Mouse (Mus musculus) heart, postnatal 36 days (tissue): ENCODE measurements around the gene Cbx5. TPM values are rescaled to one million over a fixed set of nuclear protein-coding genes. Genes with fewer than 3 reads are reported as not detected.

Experiments
- DNase-seq, 2 experiments: peaks; one replicate each; pipeline ENCODE4 v3.0.0; 2021 to 2022
- intact Hi-C: fragments of 180-260 bp; cut with DNase I; formaldehyde crosslinking; loops from one replicate; pipeline ENCODE4 v1.15.1; 2025
- total RNA-seq, 2 experiments: library from RNA; stranded (reverse); gene quantifications; 2 replicates each; pipeline ENCODE4 v1.2.3; 2021

Cbx5 gene
- total RNA-seq, 2 experiments from 2014 or later = 54.2 to 58.7 TPM

DNA sequence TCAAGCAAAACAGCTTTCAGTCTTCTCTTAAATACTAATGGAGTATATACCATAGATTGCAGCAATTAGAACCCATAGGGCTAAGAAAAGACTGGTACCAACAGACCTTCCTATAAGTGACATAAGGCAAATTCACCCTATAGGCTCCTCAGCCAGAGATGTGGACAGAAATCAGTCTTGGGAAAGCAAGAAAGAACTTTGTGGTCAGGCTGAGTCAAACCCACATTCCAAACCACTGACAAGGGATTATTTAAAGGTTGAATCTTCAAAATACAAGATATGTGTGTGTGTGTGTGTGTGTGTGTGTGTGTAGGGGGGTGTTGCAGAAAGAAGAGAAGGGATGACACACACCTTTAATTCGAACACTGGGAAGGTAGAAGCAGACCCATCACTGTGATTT lies 18.2 kb downstream of the Cbx5 start:
- DNase-seq = no peak
- intact Hi-C loops = no loop called here

DNA sequence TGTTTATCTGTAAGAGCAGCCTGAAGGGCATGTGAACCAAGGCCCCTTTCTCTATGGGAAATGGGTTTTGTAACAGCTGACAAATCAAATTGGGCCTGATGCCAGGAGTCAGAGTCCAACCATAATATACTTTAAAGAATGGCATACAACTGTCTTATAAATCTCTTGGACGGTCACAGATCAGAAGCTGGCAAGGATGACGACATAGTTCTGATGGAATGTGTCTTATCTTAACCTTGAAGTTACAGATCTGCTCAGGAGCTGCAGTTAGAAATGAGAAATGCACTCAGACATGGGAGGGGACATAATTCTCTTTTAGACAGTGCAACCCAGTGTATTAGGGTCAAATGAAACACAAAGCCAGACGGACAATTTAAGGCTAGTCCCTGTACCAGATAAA lies 18.8 kb downstream of the Cbx5 start:
- DNase-seq = no peak
- intact Hi-C loops = no loop called here

DNA sequence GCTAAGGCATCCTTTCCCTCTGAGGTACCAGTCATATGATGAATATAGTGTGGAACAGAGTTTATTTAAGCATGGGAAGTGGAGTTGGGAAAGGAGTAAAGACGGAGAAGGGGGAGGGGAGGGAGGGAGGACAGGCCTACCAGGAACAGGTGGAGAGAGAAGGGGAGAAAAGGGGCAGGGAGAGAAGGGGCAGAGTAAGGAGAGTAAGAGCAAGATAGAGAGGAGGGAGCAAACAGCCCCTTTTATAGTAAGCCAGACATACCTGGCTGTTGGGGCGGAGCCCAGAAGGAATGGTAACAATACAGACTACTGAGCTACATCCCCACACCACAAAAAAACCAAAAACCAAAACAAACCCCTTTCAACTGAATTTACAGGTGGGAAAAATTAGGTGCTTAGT lies 23.6 kb downstream of the Cbx5 start:
- no peak for DNase-seq
- intact Hi-C loops = no loop called here

DNA sequence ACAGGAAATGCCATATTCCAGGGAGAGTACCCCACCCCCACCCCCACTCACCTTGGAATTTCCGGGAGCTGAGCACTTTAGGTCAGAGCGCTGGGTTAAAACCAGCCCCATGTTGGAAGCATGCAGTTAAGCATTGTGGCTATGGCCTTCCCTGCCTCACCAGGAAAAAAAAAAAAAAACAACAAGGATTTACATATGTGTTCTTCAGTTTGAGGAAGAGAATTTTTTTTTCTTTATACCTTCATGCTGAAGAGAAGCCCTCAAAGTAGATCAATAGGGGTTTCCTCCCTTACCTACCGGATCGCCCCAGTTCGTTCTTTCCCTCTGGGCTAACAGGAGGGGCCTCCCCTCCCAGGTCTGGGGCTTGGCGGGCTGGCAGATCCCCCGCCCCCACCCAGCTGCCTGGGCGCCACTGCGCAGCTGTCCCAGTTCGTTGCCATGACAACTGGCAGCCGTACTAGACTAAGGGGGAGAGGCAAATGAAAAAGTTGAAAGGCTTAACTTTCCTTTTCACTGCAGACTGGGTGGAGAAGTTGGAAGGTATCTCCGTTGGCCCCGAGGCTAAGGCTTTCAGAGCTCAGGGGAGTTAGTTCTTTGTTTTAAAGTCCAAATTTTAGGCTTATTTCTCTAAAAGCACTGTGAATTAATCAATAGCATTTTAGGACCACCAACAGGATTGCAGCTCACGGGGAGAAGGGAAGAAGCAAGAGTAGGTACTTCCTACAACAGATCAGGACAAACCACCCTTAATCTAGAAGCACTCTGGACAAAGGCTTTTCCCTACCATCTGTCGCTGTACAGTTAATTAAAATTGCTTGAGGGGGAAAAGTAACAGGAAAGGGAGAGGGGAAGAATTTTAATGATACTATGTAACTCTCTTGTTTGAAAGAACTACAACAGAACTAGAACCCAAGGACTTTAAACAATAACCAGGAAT lies 24.4 kb downstream of the Cbx5 start:
- intact Hi-C loops = loop anchor here (2.0 kb wide), 1 partner anchor 24 kb away; the partner anchor contains the start of gene Cbx5
- DNase-seq = peak; percentile 80 to 84

DNA sequence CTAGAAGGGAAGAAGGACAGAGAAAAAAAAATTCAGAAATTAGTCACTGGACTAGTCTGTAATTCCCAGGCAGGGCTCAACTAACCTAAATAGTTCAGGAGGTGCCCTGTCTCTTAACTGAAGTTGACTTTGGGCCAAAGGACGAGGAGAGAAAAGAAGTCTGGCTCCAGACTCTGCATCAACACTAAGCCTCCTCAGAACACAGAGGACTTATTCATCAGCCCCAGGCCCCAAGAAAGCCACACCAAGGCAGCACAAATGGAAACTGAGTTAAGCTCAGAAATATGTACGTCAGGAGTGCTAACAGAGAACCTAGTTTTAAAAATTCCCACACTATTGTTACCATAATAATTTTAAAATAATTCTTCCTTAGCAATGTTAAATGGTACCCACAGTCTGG lies 25.5 kb downstream of the Cbx5 start:
- DNase-seq = no peak
- intact Hi-C loops = loop anchor here (2.0 kb wide), 1 partner anchor 25 kb away; the partner anchor contains the start of gene Cbx5

DNA sequence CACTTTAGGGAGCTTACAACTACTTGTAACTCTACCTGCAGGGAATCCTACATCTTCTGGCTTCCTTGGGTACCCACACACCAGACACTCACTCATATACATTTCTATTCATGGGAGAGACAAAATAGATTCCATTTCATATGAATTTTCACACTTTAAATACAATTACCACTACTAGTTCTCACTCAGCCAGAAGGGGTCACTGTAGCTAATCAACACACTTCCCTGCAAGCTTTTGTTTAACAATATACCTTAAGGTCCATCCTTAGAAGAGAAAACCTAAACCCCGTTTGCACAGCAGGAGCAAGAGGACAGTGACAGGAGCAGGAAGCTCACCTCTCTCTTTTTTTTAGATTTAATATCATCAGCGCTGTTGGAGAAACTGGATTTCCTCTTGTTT lies 34.5 kb downstream of the Cbx5 start:
- intact Hi-C loops = loop anchor here (5.0 kb wide), 1 partner anchor 102 kb away; no protein-coding TSS in a partner anchor
- DNase-seq = no peak

DNA sequence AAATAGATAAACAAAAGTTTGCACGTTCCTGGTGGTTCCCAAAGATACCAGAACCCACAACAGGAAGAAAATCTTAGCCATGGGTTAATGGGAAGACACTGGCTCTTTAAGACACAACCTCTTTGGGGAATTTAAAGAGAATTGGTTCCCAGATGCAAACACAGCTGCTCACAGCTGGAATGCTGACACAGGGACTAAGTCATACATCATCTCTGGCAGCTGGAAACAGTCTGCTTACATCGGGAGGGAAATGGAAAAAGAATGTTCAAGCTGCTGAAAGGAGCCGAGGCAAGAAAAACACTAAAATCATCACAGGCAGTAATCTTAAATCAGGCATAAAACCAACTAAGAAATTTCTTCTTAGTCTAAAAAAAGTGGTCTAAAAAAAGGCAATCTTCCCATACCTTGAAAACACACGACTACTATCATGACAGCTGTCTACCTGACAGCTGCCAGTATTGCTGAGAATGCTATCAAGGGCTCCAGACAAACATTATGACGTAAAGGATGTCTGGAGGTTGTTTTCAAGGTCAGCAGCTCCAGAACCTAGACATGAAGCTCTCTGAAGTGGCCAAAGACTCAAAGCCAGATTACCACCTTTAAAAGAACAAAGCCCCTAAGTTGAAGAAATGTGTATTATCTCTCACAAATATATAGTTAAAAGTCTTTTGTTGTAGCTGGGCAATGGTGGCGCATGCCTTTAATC lies 37.4 kb downstream of the Cbx5 start:
- intact Hi-C loops = no loop called here
- peak; percentile 47 to 57 for DNase-seq

DNA sequence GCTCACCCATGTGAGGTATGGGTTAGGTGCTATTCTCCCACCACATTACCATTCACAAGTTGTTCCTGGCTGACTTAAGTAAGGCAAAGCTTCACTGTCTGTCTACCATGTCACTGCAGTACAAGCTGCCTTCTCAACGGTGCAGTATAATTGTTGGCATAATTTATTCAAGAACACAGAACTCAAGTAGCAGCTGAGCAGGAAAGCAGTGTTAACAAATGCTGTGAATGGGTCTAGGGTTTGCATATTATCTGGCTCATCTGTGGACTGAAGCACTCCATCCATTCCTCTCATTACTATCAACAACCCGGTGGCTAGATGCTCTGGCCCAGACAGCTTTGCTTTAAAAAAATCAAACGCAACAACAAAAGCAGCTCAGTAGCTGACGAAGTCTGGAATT lies 41.8 kb downstream of the Cbx5 start:
- no peak for DNase-seq
- intact Hi-C loops = no loop called here

DNA sequence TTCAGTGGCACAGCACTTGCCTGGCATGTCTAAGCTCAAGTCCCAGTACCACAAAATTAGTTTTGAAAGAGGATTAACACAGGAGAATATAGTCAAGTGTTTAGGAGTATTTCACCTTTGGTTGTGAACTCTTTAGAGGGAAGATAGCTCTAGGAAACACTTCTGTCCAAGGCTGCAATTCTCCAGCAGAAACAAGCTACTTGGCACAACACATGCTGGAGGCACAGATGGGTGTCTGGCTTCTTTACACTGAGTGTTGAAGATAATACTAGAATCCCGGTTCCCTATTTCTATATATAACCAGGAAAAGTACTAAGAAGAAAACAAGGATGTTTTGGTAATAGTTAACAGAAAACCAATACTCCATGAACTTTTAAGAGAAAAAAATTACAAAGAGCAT lies 42.8 kb downstream of the Cbx5 start:
- DNase-seq = no peak
- intact Hi-C loops = no loop called here

DNA sequence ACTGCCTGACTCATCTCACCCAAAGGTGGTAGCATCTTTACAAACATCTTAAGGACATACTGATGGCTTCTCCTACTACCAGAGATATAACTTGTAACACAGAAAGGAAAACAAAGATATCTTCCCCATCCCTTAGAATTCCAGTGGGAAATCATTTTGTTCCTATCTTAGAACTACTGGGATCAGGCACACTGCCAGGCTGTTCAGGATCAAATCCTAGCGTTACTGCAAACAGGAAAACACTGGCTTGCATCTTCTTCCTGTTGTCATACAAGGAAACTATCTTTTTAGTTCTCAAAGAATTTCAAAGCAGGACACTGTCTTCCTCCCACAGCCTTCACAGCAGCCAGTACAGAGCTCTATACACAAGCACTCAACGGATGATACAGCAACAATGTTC lies 46.0 kb downstream of the Cbx5 start:
- intact Hi-C loops = no loop called here
- no peak for DNase-seq

DNA sequence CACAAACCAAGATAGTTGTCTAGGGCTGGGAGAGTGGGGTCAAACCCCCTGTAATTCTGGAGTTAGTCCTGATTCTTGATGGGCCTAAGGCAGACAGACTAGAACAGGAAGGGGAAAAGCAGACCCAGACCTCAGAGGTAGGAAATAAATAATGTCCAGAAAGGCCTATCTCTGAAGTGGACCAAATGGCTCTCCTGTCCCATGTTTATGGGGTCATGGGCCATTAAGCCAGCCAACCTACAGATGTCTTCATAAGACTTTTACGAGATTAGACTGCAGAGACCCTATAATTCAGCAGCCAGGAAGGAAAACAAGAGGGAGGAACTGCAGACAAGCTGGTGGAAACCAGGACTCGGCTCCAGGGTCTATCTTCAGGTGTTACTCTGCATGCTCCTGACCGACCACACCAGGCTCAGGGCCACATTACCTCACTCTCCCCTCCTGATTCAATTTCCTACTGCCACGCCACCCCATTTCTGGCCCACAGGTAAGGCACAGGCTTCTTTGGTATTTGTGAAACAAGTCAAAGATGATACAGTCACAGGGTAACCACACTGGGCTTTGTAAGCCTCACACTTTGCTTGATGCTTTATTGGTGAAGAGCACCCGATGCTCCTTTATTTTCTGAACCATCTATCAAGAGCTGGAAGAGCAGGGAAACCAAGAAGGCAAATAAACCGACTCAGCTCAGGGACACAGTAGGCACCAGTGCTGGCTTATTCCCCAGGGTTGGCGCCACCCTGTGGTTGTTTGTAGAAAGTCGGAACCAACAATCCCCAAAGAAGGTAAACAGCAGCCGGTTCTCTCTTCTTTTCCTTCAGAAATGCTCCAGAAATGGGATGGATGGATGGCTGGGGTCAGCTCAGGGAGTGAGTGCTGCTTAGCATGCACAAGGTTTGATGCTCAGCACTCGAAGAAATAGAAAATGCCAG lies 48.8 kb downstream of the Cbx5 start:
- peak; percentile 42 to 52 for DNase-seq
- intact Hi-C loops = no loop called here

DNA sequence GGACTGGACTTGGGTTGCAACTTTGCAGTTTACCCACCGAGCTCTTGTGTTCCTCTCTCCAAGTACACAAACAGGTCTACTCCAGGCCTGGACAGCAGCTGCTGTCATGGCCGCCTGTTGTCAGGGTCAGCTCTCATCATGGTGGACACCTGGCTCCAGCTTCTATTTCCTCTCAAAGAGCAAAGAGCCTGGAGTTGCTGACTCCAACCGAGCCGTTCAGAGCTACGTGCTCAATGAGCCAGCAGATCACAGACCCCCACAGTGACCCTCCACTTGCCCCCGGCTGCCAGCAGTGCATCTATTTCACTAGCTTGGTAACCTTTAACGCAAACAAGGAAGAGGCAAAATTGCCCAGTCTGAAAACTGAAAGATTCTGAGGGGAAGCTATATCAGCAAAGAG lies 49.5 kb downstream of the Cbx5 start:
- intact Hi-C loops = no loop called here
- no peak for DNase-seq

DNA sequence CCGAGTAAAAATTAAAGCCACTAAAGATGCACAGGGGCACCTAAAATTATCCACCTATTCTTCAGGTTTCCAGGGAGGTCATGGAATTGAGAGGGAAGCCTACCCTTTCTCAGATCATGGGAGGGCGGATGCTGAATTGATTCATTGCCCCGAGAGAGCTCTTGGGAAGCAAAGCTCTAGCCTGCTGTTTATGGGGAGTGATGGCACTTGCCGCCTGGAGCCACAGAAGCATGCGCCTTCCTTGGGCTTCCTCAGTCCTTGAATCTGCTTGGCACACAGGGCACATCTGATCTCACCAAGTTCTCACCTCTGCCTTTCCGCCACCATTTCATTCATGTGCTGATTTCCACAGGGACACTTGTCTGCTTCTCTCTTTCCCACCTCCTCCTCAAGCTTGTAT lies 51.8 kb downstream of the Cbx5 start:
- intact Hi-C loops = no loop called here
- DNase-seq = no peak

DNA sequence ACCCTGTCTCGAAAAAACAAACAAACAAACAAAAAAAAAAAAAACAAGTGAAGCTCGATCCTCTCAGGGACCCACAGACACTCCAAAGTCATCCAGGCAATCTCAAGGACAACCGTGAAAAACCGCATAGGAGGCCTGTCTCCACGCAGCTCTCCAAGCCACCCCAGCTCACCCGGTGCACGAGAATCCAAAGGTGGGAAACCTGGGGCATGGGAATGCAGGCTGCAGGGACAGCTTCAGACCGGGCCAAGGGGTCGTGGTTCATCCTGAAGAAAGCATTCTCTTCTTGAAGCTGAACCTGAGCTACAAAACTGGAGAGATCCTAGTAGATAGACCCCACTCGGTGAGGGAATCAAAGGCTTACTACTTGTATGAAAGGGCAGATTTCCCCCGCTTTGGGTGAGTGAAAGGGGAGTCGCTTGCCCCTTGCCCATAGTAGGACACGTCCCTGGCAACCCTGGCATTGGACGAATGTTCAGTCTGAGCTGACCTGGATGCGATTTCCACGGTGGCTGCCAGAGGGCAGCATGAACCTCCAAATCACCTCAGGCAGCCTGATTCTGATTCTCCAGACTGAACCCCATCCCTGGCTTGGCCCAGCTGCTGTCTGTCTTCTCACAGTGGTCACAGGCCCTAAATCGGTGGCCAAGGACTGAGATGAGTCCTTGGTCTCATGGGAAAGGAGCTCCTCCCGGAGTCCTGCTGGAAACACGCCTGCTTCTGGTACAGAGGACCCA lies 54.0 kb downstream of the Cbx5 start:
- DNase-seq = peak; percentile 48 to 58
- intact Hi-C loops = no loop called here

DNA sequence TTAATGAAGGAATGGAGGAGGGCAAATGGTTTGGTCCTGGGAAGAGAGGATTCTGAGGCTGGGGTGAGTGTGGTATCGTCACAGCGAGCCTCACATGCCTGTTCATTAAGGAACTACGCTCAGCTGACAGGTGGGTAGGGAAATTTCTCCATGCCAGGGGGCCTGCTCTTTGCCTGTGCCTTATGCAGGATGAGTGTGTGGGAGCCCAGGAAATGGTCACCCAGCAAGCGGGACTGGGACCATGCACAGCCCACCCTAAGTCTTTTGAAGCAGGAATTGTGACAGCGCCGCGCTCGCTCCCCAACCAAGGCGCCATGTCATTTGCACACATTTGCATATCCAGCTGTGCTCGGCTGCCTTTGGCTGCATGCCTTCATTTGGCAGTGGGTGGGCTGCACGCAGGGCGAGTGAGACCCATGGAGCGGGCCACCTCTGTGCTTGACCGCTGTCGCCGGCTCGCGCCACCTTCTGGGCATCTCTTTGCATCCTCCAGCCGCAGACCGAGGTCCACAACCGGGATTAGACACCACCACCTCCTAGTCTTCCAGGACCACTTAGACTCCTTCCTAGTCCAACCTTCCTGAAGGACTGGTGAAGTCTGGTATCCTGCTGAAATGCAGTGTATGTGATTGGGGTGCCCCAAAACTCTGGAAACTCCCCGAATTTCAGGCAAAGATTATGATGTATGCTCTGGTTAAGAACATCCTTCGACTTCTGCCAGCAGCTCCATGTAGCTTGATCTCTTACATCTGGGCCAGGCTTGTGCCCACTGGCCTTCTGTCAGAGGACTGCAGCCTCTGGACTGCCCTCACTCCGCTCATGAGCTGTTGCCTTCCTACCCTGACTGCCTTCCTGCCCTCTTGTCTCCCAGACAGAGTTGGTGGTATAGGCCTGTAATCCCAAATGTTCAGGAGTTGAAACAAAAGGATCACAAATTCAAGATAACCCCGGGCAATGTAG lies 55.7 kb downstream of the Cbx5 start:
- intact Hi-C loops = loop anchor here (5.0 kb wide), 1 partner anchor 98 kb away; no protein-coding TSS in a partner anchor
- no peak for DNase-seq

DNA sequence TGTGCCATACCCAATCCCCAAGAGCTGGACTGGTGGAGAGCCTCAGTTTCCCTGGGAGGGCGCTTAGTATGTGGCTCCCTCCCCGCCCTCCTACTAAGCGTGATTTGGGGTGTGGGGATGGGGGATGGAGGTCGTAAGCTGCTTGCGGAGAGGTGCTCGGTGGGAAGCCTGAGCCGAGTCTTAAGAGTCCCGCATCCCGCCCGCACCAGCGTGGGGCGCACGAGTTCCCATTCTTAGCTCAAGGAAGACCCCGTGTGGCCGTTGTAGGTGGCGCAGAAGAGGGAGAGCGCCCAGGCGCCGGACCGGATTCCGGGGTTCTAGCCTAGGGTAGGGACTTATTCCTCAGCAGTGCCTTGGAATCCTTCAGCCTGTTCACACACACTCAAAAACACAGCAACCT lies 56.5 kb downstream of the Cbx5 start:
- intact Hi-C loops = loop anchor here (5.0 kb wide), 1 partner anchor 99 kb away; no protein-coding TSS in a partner anchor
- DNase-seq = peak; percentile 49 to 62

DNA sequence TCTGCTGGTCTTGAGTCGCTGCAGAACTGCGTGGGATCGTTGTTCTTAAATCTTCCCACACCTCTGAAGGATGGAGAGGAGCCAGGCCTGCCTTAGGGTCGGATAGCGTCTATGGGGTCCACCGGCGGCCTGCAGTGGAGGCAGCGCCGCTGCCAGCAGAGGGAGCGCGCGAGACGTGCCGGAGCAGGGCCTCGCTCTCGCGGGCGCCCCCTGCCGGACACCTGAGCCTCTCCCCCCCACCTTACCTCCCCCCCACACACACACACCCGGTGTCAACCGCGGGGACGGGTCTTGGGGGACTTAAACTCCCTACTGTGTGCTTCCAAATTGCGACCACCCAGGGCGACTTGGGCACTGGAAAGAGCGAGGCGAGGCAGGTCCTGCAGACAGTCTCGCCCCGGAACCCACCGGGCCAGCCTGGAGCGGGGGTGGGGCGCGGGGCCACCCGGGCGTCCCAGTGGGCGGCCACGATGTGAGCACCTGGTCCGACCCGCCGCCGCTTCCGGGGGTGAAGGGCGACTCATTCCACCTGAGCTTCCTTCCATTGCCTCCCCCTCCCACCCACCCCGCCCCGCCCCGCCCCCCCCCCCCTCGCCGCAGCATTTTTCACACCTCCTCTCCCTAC lies 57.3 kb downstream of the Cbx5 start:
- peak; percentile 85 to 90 for DNase-seq
- intact Hi-C loops = loop anchor here (1.0 to 5.0 kb wide), 2 partner anchors 100 to 125 kb away; no protein-coding TSS in a partner anchor

DNA sequence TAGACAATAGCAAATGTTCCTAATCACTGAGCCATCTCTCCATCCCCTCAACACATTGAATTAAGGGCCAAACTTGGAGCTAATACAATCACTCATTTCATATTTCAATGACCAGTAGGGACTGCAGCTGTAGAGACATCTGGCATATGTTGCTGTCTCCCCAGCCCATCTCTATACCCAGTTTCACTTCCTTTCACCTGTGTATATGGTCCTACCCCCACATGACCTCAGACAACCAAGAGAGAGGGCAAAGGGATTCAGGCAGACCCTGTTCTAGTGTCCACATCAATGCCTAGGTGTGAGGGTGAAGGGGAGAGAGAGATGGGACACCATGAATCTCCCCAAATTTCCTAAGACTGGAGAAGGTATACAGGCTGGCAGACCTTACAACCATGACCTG lies 59.2 kb downstream of the Cbx5 start:
- intact Hi-C loops = loop anchor here (5.0 kb wide), 1 partner anchor 102 kb away; no protein-coding TSS in a partner anchor
- DNase-seq = no peak
